In genomic region chr2:77247200-77247830, GRCm38 (mm10) we compare ENCODE assay signal across 25 mouse cellular contexts. TPM values are rescaled to one million over a fixed set of nuclear protein-coding genes. Genes with fewer than 3 reads are reported as not detected.
DNase-seq lines count a peak whose midpoint lies in the region; ATAC-seq and TF ChIP-seq lines count a peak whose summit lies in the region.
"Had no signal": no experiment of that assay in that cellular context is flagged by ENCODE, and none has a peak within 500 bp of the region (broad histone marks: within the 10 kb centered on the region; RNA-seq: fewer than 3 reads in every experiment).

No protein-coding gene starts in this region.

- H3K9ac ChIP-seq in forebrain, embryonic 13.5 days, result no peak overlapping the region
- H3K9ac ChIP-seq in embryonic facial prominence, embryonic 15.5 days, result no peak overlapping the region
- H3K9ac ChIP-seq: embryonic facial prominence, embryonic 13.5 days; forebrain, embryonic 15.5 days; heart, embryonic 15.5 days; limb, embryonic 13.5 days; liver, embryonic 12.5 days; midbrain, embryonic 12.5 days; neural tube, embryonic 12.5 days had no signal

- no peak overlapping the region for H3K4me2 ChIP-seq in forebrain, embryonic 13.5 days
- H3K4me2 ChIP-seq in embryonic facial prominence, embryonic 15.5 days (replicated peaks), result no peak overlapping the region
- H3K4me2 ChIP-seq: embryonic facial prominence, embryonic 13.5 days; forebrain, embryonic 15.5 days; heart, embryonic 15.5 days; limb, embryonic 13.5 days; liver, embryonic 12.5 days; midbrain, embryonic 12.5 days; neural tube, embryonic 12.5 days had no signal

- intact Hi-C loops in heart, postnatal 25 days (cut with DNase I), result no loop called here

- no peaks in the 10 kb centered on the region for H3K9me3 ChIP-seq in forebrain, embryonic 13.5 days (replicated peaks)
- no peaks in the 10 kb centered on the region for H3K9me3 ChIP-seq in forebrain, embryonic 10.5 days
- no peaks in the 10 kb centered on the region for H3K9me3 ChIP-seq in heart, embryonic 10.5 days
- H3K9me3 ChIP-seq in embryonic facial prominence, embryonic 15.5 days (replicated peaks), result no peaks in the 10 kb centered on the region
- H3K9me3 ChIP-seq: embryonic facial prominence, embryonic 13.5 days; forebrain, embryonic 15.5 days; heart, embryonic 15.5 days; liver, embryonic 12.5 days; midbrain, embryonic 12.5 days; neural tube, embryonic 12.5 days had no signal

- TF ChIP-seq CTCF in kidney, adult 2 months (conservative IDR thresholded peaks at IDR 0.05; ENCODE audit: insufficient read depth, insufficient read length, low read depth, low read length), result no peak

- TF ChIP-seq POLR2A in kidney, adult 2 months (IDR thresholded peaks at IDR 0.05; ENCODE audit: low read depth, low read length), result no peak

- H3K4me1 ChIP-seq in forebrain, embryonic 13.5 days, result peaks cover 30% of the 10 kb centered on the region
- H3K4me1 ChIP-seq in forebrain, embryonic 10.5 days, result peaks cover 25% of the 10 kb centered on the region
- H3K4me1 ChIP-seq in heart, embryonic 10.5 days, result peaks cover 29% of the 10 kb centered on the region
- peaks cover 22% of the 10 kb centered on the region; the same call in 1 of the 2 replicates for H3K4me1 ChIP-seq in kidney, adult 2 months (ENCODE audit: control insufficient read depth, insufficient read depth, low read length)
- peaks cover 19% of the 10 kb centered on the region for H3K4me1 ChIP-seq in embryonic facial prominence, embryonic 15.5 days
- H3K4me1 ChIP-seq: liver, embryonic 12.5 days had no signal

- no peak for DNase-seq in forebrain, embryonic 10.5 days (ENCODE audit: extremely low spot score, low spot score)
- DNase-seq in heart, embryonic 10.5 days (ENCODE audit: low spot score), result peak; percentile 71
- no peak for DNase-seq in heart, postnatal 25 days (ENCODE audit: low spot score)
- DNase-seq in kidney, adult 2 months, result no peak
- no peak for DNase-seq in kidney, postnatal 10 days
- no peak for DNase-seq in thymus, postnatal 14 days
- DNase-seq: adrenal gland, postnatal 10 days; cerebellum, postnatal 14 days; gastrocnemius, postnatal 25 days; layer of hippocampus, postnatal 36 days; lung, adult 2 months; lung, postnatal 14 days; right cerebral cortex, postnatal 14 days; spleen, adult 18-20 months had no signal

- H3K36me3 ChIP-seq in forebrain, embryonic 13.5 days (ENCODE audit: poor library complexity, severe bottlenecking), result peaks cover 19% of the 10 kb centered on the region
- H3K36me3 ChIP-seq in forebrain, embryonic 10.5 days (replicated peaks), result peaks cover 35% of the 10 kb centered on the region
- H3K36me3 ChIP-seq in heart, embryonic 10.5 days, result peaks cover 18% of the 10 kb centered on the region
- H3K36me3 ChIP-seq in kidney, adult 2 months (ENCODE audit: control insufficient read depth, insufficient read depth, low read length), result peaks cover 4% of the 10 kb centered on the region
- H3K36me3 ChIP-seq in embryonic facial prominence, embryonic 15.5 days, result peaks cover 8% of the 10 kb centered on the region
- H3K36me3 ChIP-seq: liver, embryonic 12.5 days had no signal

- 0 out of 2 replicates have a peak, but pooled peaks have one; percentile 17 for ATAC-seq in forebrain, embryonic 13.5 days
- peak; percentile 63; the same call in 1 of the 2 replicates for ATAC-seq in embryonic facial prominence, embryonic 15.5 days (ENCODE audit: insufficient number of reproducible peaks, low FRiP score, low TSS enrichment, low read depth)
- ATAC-seq: forebrain, embryonic 15.5 days; hindbrain, postnatal 0 days; intestine, embryonic 16.5 days; liver, embryonic 12.5 days had no signal

- no peak overlapping the region for H3K27ac ChIP-seq in forebrain, embryonic 13.5 days
- H3K27ac ChIP-seq in forebrain, embryonic 10.5 days, result no peak overlapping the region
- no peak overlapping the region for H3K27ac ChIP-seq in heart, embryonic 10.5 days
- peak overlapping the region; percentile 86 for H3K27ac ChIP-seq in kidney, adult 2 months (ENCODE audit: insufficient read depth, low read depth, low read length)
- no peak overlapping the region for H3K27ac ChIP-seq in embryonic facial prominence, embryonic 15.5 days (replicated peaks)
- H3K27ac ChIP-seq: embryonic facial prominence, embryonic 13.5 days; forebrain, embryonic 15.5 days; heart, embryonic 15.5 days; hindbrain, postnatal 0 days; limb, embryonic 13.5 days; liver, embryonic 12.5 days; midbrain, embryonic 12.5 days; neural tube, embryonic 12.5 days had no signal

- 92% methylated on average over 10 of the region's 10 CpGs for WGBS in forebrain, embryonic 13.5 days
- WGBS in forebrain, embryonic 10.5 days, result 93% methylated on average over 10 of the region's 10 CpGs
- 81% methylated on average over 10 of the region's 10 CpGs for WGBS in heart, embryonic 10.5 days
- 61% methylated on average over 10 of the region's 10 CpGs for WGBS in kidney, adult 2 months
- WGBS in embryonic facial prominence, embryonic 15.5 days, result 76% methylated on average over 10 of the region's 10 CpGs

- no peak overlapping the region for H3K4me3 ChIP-seq in forebrain, embryonic 13.5 days
- no peak overlapping the region for H3K4me3 ChIP-seq in forebrain, embryonic 10.5 days
- H3K4me3 ChIP-seq in heart, embryonic 10.5 days, result no peak overlapping the region
- H3K4me3 ChIP-seq in kidney, adult 2 months (ENCODE audit: insufficient read depth, low read depth, low read length), result no peak overlapping the region
- H3K4me3 ChIP-seq in embryonic facial prominence, embryonic 15.5 days (replicated peaks), result no peak overlapping the region
- H3K4me3 ChIP-seq: embryonic facial prominence, embryonic 13.5 days; forebrain, embryonic 15.5 days; heart, embryonic 15.5 days; limb, embryonic 13.5 days; liver, embryonic 12.5 days; midbrain, embryonic 12.5 days; neural tube, embryonic 12.5 days had no signal

- H3K27me3 ChIP-seq in forebrain, embryonic 13.5 days, result no peaks in the 10 kb centered on the region
- no peaks in the 10 kb centered on the region for H3K27me3 ChIP-seq in forebrain, embryonic 10.5 days (ENCODE audit: poor library complexity, severe bottlenecking)
- H3K27me3 ChIP-seq in heart, embryonic 10.5 days (ENCODE audit: insufficient read depth, poor library complexity, severe bottlenecking), result no peaks in the 10 kb centered on the region
- H3K27me3 ChIP-seq in kidney, adult 2 months (replicated peaks; ENCODE audit: control insufficient read depth, insufficient read depth, low read length), result no peaks in the 10 kb centered on the region
- H3K27me3 ChIP-seq in embryonic facial prominence, embryonic 15.5 days, result no peaks in the 10 kb centered on the region
- H3K27me3 ChIP-seq: embryonic facial prominence, embryonic 13.5 days; forebrain, embryonic 15.5 days; heart, embryonic 15.5 days; limb, embryonic 13.5 days; liver, embryonic 12.5 days; midbrain, embryonic 12.5 days had no signal

RNA-seq across cellular contexts. Expression of gene Sestd1, which starts 33.1 kb away (rescaled TPM):
- polyA plus RNA-seq in forebrain, embryonic 13.5 days (2015; fragmentation: Nextera tagmentation; extraction: Ambion mirVana), result 27.0 and 27.9 TPM in 2 replicates
- 15.2 and 16.6 TPM in 2 replicates for polyA plus RNA-seq in forebrain, embryonic 10.5 days (2016; fragmentation: Nextera tagmentation; extraction: Ambion mirVana)
- 8.2 and 9.9 TPM in 2 replicates for polyA plus RNA-seq in heart, embryonic 10.5 days (2016; fragmentation: Nextera tagmentation; extraction: Ambion mirVana)
- total RNA-seq in heart, postnatal 25 days (2021), result 10 to 100 TPM; 20.3 to 21.2 TPM
- 35.6 and 38.4 TPM in 2 replicates for polyA plus RNA-seq in kidney, adult 2 months (2012; rRNA removed)
- 13.2 and 14.6 TPM in 2 replicates for polyA plus RNA-seq in embryonic facial prominence, embryonic 15.5 days (2015; fragmentation: Nextera tagmentation; extraction: Ambion mirVana)
